Mouse (Mus musculus) leukemia stem cell, adult 10-12 weeks (primary cell): ENCODE results near the gene Adcy10. TPM values are rescaled to one million over a fixed set of nuclear protein-coding genes. Genes with fewer than 3 reads are reported as not detected.

Source experiments
- polyA plus RNA-seq: library from polyadenylated mRNA; stranded (reverse); fragments of >175 nt; gene quantifications from 2 replicates; pipeline ENCODE4 v1.2.3, GENCODE M21; 2012; ENCODE audit warnings: low replicate concordance

The Adcy10 gene
- polyA plus RNA-seq, result not detected in 2 replicates

DNA sequence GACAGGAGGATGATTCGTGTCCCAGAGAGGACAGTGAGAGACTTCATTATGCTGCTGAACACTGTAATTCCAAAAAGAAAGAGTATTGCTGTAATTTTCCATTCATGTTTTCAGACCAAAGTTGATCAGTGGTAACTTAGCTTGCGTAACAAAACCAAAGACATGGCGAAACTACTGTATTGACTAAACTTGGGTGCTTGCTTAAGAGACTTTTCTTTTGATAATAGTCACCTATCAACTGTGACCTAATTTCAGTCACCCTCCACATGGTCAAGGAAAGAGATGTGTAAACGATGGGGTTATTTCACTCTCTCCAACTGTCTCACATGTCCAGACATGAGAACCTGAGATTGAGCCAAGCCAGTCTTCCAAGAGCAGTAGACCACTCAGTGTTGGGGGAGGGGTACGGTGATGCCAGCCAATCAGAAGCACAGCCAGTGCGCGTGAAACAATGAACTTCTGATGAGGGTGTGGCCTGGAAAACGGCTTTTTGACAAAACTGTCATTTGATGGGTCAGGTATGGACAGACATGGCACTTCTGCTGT, at the start of gene Adcy10:
Adcy10 (plus strand) TSS at position 496 of the 546 bp plus-strand sequence.

GRCm38 (mm10) chr1:165460360-165460800, 24.6 kb upstream of the Adcy10 start, which contains the start of the genes Dcaf6 and Mpc2:
Gene Dcaf6 (minus strand): TSS chr1:165460475.
Gene Mpc2 (plus strand): TSS chr1:165460637.

Other genes with a start within 250 kb of the Adcy10 start
- 11.3 and 14.4 TPM in 2 replicates for gene Tiprl, start 248.2 kb upstream of the Adcy10 start, polyA plus RNA-seq
- 0.06 TPM in 1 of 2 replicates, not detected in the other for gene Gpr161, start 189.4 kb upstream of the Adcy10 start, polyA plus RNA-seq
- gene Dcaf6, start 24.7 kb upstream of the Adcy10 start, polyA plus RNA-seq, result 51.3 and 76.8 TPM in 2 replicates
- 49.2 and 64.1 TPM in 2 replicates for gene Mpc2, start 24.5 kb upstream of the Adcy10 start, polyA plus RNA-seq
- gene Mpzl1, start 149.4 kb downstream of the Adcy10 start, polyA plus RNA-seq, result 1.4 and 2.1 TPM in 2 replicates
- gene Rcsd1, start 224.6 kb downstream of the Adcy10 start, polyA plus RNA-seq, result 18.7 and 22.4 TPM in 2 replicates